Mouse (Mus musculus): ENCODE results near the gene Plppr5. TPM values are rescaled to one million over a fixed set of nuclear protein-coding genes. Genes with fewer than 3 reads are reported as not detected.

Gene Plppr5
- total and polyA plus RNA-seq, 3 experiments, result not detected

DNA sequence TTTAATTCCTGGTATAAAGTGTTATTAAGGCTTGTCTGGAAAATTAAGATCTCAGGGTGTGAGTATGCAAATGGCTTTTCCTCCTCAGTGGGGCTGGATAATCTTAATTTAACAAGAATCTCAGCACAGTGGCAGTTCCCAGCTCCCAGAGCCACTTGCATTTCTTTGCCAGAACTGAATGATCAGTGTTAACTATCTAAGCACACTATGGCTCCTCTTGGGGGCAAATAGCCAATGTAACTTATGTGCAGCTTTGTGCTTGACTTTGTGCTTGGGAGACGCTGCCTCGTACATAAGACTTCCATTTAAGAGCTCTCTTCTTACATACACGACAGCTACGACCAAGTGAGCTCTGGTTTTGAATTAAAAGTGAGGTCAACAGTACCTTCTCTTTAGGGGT lies 158.0 kb downstream of the Plppr5 start:
- no peak for TF ChIP-seq MEF2A (IDR thresholded peaks at IDR 0.05; ENCODE audit: extremely low read depth, insufficient replicate concordance, low read depth, low read length, poor library complexity, severe bottlenecking)
- TF ChIP-seq MYC (IDR thresholded peaks at IDR 0.05; ENCODE audit: low read depth, low read length), result no peak
- TF ChIP-seq ETS1 (IDR thresholded peaks at IDR 0.05; ENCODE audit: low read depth, low read length), result no peak
- no peak for TF ChIP-seq MXI1 (IDR thresholded peaks at IDR 0.05; ENCODE audit: low read depth, low read length)
- no peak for TF ChIP-seq UBTF (IDR thresholded peaks at IDR 0.05; ENCODE audit: borderline replicate concordance, insufficient read depth, low read depth, low read length)
- TF ChIP-seq POLR2AphosphoS2 (IDR thresholded peaks at IDR 0.05; ENCODE audit: low read length), result no peak
- TF ChIP-seq GABPA (IDR thresholded peaks at IDR 0.05; ENCODE audit: low read depth, low read length), result no peak
- no peak for TF ChIP-seq SMC3 (IDR thresholded peaks at IDR 0.05; ENCODE audit: low read depth, low read length)
- TF ChIP-seq JUND (IDR thresholded peaks at IDR 0.05; ENCODE audit: low read depth, low read length), result no peak
- no peak for TF ChIP-seq CHD1 (IDR thresholded peaks at IDR 0.05; ENCODE audit: low read depth, low read length)
- TF ChIP-seq USF1 (IDR thresholded peaks at IDR 0.05; ENCODE audit: low read depth, low read length), result no peak
- no peak for TF ChIP-seq ZMIZ1 (IDR thresholded peaks at IDR 0.05; ENCODE audit: low read depth, low read length)
- no peak for TF ChIP-seq ZKSCAN1 (IDR thresholded peaks at IDR 0.05; ENCODE audit: low read depth, low read length)
- Histone ChIP-seq H3K27ac (ENCODE audit: control insufficient read depth, low read depth, low read length) (no peak overlapping the region), H3K4me1 (ENCODE audit: control insufficient read depth in 1 of 2, insufficient read depth in 2 of 2, low read length in 2 of 2) (no peaks in the 10 kb centered on the region), H3K79me2 (ENCODE audit: control insufficient read depth, insufficient read depth, low read length, poor library complexity) (no peaks in the 10 kb centered on the region), H3K9me3 (replicated peaks; ENCODE audit: insufficient read depth, low read length) (no peaks in the 10 kb centered on the region), H3K36me3 (ENCODE audit: control insufficient read depth in 1 of 2, insufficient read depth in 2 of 2, low read length in 2 of 2) (no peaks in the 10 kb centered on the region), H3K27me3 (ENCODE audit: control insufficient read depth in 1 of 2, insufficient read depth in 2 of 2, low read length in 2 of 2) (no peaks in the 10 kb centered on the region), H3K4me3 (ENCODE audit: control insufficient read depth in 1 of 2, insufficient read depth in 1 of 2, low read depth in 2 of 2, low read length in 2 of 2) (no peak overlapping the region), H3K9ac (ENCODE audit: control insufficient read depth, low read depth, low read length, poor library complexity, severe bottlenecking) (no peak overlapping the region)
- DNase-seq (ENCODE audit: low read depth, low spot score), result no peak

Other genes with a start within 250 kb of the Plppr5 start
- not detected in 2 replicates for gene Plppr4, start 214.0 kb upstream of the Plppr5 start, total RNA-seq (2012; rRNA removed)
- not detected for gene Plppr4, start 214.0 kb upstream of the Plppr5 start, polyA plus RNA-seq (2012; ENCODE audit: insufficient read depth in 1 of 2, insufficient read length in 2 of 2, low read depth in 1 of 2, low replicate concordance in 2 of 2, missing spikeins in 1 of 2)

All from MEL (cell line).